Mouse (Mus musculus): ENCODE data around the gene Cldn14. TPM values are rescaled to one million over a fixed set of nuclear protein-coding genes. Genes with fewer than 3 reads are reported as not detected.
A peak's percentile ranks its signal among the peaks of the same experiment; 100 is the strongest.
"Not testable (repeated sequence)": the region's sequence is repeated elsewhere in the genome, so short reads cannot be mapped to it uniquely, and the experiment has no call there.

The Cldn14 gene
- total RNA-seq (2021): not detected
- long read RNA-seq, experiment 1: 0 reads
- long read RNA-seq, experiment 2: 0 reads

DNA sequence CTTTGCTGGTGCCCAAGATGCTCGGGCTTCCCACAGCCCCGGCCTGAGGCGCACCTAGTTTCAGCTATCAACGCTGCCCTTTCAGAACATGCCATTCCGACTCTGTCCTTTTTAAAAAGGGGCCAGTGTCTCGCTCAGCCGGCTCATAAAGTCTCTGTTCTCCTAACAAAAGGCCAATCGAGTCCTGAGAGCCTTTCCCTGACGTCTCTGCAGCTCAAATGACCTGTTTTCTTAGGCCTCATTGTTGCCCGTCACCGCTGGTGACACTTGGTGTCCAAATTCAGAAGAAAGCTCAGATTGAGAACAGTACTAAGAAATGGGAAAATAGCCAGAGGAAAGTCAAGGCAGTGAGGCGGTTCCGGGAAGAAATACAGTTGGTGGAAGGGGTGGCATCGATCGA is at the start of gene Cldn14:
Cldn14 (minus strand) TSS at position 101 of the 400 bp plus-strand sequence.
- intact Hi-C loops (cut with DNase I): no loop called here
- no peak for DNase-seq

DNA sequence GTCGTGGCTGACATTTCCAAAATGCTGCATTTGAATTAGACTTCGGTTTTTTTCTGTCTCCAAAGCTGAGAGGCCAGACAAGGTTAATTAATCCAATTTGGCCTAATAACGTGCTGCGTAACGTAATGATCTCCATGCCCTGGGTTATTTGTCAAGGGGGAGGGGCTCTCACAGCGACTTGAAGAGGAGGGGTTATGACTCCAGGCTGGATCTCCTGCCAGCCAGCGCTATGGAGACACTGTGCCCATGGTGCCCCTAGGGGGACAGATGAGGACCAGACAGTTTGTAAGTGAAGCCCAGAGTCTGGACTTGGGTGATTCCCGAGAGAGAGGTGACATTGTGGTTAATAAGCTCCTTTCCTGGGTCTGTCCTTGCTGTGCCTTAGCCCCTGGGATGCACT is 46.9 kb upstream of the Cldn14 start:
- intact Hi-C loops (cut with DNase I): no loop called here
- DNase-seq: no peak

DNA sequence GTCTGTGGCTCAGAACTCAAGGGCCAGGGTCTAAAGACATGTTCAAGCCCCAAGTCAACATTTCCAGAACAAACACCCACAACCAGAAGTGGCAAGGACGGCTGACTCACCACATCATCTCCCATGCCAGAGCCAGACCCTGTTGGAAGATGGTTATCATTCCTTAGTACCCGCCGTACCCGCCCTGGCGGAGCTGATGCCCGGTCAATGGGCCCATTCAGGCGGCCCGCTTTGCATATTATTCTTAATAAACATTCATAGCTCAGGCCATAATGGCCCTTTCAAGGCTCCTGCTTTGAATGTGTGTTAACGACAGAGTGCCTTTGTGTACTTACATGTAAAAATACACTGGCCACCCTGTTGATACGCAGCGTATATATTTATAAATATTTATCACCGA is 46.5 kb upstream of the Cldn14 start:
- intact Hi-C loops (cut with DNase I): no loop called here
- no peak for DNase-seq

DNA sequence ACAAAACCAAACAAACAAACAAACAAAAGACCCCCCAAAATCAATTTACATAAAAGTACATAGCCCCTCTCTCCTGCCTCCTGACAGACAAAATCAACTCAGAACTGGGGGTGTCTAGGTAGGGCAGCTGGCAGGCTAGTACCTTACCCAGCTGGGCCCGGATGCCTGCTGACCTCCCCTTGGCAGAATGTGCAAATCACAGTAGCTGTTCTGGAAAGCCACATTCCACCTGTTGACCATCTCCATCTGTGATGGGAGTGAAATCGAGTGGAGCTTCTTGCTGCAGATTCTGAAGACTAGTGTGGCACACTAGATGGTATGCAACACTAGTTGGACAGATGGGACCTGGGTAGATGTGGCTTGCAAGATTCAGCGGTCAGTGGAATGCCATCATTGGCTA is 41.7 kb upstream of the Cldn14 start:
- intact Hi-C loops (cut with DNase I): no loop called here
- no peak for DNase-seq

DNA sequence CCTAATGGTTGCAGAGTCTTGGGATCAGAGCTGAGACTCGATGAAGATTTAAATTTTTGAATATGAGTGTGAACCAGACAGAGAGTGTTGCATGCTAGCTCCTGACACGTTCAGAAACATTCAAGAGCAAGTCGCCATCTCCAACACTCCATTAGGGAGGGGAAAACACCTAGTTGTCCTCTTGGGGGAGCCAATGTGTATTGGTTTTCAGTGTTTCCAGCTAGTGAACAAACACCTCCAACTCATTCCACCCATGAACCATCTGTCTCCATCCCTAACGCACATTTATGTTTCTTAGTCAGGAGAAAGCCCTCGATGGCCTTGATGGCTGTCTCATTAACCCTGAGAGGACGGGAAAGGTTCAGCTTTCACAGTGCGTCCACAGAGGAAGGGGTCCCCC is 36.4 kb upstream of the Cldn14 start:
- DNase-seq: no peak
- intact Hi-C loops (cut with DNase I): no loop called here

DNA sequence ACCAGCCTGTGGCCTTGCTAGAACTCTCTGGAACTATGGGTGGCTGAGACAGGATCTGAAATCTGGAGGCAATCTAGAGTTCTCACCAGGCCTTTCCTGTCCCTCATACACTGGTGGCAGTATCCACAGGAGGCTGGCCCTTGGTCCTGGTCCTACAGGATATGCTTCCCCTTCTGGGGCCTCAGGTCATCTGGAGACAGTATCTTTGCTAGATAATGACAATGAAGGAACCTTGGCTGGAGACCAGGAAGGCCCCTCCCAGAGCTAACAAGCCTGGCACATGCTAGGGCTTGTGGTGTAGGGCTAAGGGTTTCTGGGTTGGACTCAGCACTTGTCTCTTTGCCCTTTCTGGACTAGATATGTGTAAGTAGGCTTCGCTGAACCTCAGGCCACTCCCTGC is 35.2 kb upstream of the Cldn14 start:
- intact Hi-C loops (cut with DNase I): no loop called here
- DNase-seq: no peak

DNA sequence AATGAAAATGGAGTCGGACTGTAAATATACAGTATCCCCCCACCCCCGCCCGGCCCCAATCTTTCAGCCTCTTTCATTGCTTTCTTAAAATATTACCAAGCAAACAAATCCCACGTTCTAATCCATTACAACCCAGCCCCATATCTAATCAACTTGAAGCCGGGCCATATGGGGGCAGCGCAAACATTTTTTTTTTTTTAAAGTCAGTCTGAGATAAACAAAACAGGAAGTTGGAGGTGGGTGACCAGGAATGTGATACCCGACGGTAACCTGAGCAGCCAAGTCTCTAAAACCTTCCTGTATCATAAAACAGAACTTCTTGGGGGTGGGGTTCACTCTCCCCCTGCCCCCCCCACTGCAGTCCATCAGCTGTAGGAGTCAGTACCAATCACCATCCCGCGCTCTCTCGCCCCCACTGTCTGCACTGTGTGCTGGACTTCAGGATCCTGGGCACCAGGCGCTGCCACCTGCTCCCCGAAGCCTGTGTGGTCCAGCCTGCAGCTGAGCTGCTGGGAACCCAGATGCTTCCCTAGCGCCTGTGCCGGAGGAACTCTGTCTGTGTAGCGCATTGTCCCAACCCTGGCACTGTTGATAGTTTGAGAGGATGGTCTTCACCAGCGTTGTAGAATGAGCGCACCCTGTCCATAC is 32.6 kb upstream of the Cldn14 start:
- intact Hi-C loops (cut with DNase I): no loop called here
- DNase-seq: no peak

DNA sequence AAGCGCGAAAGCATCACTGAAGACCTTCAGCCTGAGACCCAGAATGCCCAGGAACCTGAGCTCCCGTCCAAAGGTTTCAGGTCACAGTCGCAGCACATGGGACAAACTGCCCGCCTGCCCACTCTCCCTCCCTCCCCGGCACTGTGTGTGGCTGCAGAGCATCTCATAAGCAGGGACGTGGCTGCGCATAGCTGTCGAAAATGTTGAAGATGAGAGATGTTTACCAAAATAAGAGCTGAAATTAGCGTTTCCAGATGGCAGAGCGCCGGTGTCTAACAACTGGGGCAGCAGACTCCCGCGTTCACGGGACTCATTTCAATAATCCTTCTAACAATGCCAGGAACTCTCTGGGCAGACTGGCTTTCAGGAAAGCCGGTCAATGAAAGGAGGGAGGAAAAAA is 31.8 kb upstream of the Cldn14 start:
- no peak for DNase-seq
- intact Hi-C loops (cut with DNase I): no loop called here

DNA sequence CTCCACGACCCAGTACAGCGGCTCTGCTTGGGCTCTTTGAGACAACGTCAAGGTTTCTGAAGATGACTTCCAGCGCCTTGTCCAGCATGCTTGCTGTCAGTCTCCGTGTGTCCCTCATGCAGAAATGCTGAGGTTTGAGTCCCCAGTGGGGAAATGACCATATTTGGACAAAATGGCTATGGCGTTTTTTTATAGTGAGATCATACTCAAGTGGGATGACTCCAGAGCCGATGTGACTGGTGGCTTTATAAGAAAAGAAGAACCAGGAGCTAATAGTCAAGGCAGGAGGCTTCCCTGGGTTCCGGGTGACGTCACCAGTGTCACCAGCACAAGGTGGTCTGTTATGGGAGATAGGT is 30.3 kb upstream of the Cldn14 start:
- intact Hi-C loops (cut with DNase I): loop anchor here (1.0 kb wide), 1 partner anchor 219 kb away; no protein-coding TSS in a partner anchor
- DNase-seq: no peak

DNA sequence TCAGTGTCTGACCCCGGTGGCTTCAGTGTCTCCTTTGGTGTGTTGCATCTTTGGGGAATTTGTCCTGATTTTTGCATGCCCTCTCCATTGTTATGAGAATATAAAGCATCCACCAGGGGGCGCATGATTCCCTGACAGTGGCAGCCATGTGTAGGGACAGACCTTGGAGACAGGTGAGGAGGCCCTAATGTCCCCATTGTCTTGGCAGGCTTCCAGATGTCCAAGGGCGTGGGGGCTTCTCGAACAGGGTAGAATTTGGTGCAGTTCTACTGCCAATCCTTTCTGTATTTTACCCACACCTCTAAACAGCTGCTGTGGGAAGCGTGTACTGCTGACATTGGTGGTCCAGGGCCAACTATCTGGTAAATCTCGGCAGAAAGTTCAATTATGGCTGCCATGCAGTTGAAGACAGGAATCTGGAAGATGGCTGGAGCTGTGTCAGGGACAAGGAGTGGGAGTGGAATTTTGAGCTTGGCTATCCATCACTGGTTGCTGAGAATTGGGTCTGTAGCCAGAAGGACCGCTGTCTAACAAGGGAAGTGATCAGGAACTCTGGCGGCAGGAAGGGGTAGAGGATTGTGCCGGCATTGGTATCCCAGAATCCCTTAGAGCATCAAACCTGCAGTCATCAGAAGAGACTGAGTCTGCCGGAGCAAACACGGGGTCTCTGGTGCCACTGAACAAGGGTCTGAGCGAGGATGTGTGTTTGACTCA is 29.8 kb upstream of the Cldn14 start:
- intact Hi-C loops (cut with DNase I): loop anchor here (1.0 kb wide), 1 partner anchor 220 kb away; no protein-coding TSS in a partner anchor

DNA sequence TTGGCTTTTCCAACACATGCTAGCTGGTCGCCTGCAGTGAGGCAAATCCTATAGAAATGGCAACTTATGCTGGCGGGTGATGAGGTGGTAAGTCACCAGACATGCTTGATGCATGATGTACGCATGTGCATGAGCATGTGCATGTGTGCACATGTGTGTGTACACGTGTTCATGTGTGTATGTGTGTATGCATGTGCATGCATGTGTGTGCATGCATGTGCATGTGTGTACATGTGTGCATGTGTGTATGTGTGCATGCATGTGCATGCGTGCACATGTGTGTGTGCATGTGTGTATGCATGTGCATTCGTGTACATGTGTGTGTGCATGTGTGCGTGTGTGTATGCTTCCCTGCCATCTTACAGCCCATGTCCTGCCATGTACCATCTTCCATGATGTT is 28.6 kb upstream of the Cldn14 start:
- intact Hi-C loops (cut with DNase I): no loop called here
- DNase-seq: no peak

More for the DNA sequence above, 29.8 kb upstream of the Cldn14 start:
- DNase-seq: peak; percentile 47 to 73

DNA sequence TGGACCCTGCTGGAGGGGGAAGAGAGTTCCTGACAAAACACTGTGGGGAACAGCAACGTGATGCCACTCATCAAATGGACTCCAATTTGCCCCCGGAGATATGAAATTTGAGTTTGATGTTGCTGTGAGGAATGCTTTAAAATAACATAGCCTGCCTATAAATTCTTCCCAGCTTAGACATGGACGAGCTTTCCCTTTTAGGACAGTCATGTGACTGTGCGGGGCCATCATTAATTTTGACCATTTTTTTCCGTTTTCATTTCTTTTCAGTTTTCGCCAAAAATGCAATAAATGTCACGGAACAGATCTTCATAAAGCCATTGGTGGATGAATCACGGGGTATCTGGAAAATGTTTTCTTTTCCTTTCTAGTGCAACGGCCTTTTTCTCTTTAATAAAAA is 25.5 kb upstream of the Cldn14 start:
- intact Hi-C loops (cut with DNase I): loop anchor here (5.0 kb wide), 1 partner anchor 298 kb away; no protein-coding TSS in a partner anchor
- no peak for DNase-seq

DNA sequence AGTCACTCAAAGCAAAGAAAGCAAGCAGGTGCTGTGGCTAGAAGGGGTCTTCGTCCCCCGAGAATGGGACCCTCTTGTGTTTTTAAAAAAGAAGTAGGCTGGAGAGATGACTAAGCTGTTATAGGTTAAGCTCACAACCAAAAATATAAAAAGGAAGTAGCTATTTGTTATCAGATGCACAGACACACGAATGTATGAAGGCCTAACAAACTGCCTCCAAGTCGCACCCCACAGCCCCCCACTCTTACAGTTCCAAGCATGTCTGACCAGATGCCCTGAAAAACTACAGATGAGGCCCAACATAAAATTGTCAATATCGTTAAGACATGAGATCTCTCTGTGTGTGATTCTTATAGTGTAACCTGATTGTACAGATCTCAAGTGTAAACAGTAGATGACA is 23.6 kb upstream of the Cldn14 start:
- no peak for DNase-seq
- intact Hi-C loops (cut with DNase I): loop anchor here (5.0 kb wide), 1 partner anchor 300 kb away; no protein-coding TSS in a partner anchor

DNA sequence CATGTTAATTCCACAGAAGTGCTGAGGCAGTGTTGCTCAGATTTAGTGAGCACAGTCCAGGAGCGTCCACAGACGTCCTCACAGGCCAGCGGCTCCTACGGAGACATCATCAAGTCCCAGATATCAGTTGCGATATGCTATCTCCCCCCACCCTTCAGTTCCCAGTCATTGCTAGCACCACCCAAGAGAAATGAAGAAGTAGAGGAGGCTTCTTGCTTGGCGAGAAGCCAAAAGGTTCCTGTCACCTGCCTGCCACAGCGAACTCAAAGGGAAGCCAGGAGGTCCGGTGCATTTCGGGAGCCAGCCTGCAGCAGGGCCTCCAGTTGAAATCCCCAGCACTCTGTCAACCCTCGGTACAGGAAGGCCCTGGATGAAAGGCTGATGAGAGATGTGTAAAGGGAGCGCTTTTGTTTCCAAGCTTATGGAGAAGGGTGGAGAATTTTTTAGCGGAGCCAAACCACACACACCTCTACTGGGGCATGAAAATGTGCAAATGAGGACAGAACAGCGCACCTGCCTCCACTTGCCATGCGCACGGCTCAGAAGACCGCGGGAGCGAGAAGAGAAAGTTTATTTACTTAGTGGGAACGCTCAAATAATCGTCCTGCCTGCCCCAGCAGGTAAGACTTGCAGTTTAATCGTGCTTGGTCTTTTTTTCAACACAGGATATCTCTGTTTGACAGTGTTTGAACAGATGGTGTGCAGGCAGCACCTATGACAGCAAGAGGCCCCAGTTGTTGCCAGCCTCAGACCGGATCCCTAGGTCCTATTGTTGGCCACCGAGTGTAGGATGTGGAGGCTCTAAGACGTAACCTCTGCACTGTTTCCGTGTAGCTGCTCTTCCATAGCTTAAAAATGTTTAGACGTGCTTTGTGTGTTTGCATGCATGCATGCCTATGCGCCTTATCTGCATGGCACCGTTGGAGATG is 15.0 kb upstream of the Cldn14 start:
- DNase-seq: no peak
- intact Hi-C loops (cut with DNase I): no loop called here

DNA sequence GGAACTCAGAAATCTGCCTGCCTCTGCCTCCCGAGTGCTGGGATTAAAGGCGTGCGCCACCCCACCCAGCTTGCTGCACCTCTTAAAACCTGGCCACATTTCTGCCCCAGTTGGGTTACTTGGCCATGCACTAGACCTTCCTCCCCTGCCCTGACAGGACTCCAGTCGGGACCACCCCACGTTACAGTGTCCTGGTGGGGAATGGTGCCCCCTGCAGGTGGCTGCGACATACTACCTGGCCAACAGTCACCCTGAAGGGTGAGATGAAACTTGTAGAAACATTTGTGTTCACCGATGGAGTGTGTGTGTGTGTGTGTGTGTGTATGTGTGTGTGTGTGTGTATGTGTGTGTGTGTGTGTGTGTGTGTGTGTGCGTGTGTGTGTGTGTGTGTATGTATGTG is 11.1 kb upstream of the Cldn14 start:
- intact Hi-C loops (cut with DNase I): loop anchor here (5.0 kb wide), 1 partner anchor 82 kb away; no protein-coding TSS in a partner anchor
- DNase-seq: not testable (repeated sequence)

DNA sequence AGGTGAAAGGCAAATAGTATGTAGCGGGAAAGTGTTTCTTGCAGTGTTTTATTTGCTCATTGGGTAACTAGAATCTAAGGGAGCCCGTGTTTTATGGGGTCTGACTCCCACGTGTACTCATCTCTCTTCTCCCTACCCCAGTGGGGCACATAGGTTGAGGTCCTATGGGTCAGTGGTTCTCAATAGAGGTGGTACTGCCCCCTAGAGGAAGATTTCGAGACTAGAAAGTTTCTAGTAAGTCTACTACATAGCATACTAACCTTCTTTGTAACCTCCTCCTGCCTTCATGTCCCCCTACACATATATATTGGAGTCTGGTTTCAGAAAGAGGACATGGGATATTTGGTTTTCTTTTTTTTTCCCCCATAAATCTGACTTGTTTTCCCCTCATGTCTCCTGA is 9.3 kb upstream of the Cldn14 start:
- intact Hi-C loops (cut with DNase I): loop anchor here (5.0 kb wide), 1 partner anchor 81 kb away; no protein-coding TSS in a partner anchor

DNA sequence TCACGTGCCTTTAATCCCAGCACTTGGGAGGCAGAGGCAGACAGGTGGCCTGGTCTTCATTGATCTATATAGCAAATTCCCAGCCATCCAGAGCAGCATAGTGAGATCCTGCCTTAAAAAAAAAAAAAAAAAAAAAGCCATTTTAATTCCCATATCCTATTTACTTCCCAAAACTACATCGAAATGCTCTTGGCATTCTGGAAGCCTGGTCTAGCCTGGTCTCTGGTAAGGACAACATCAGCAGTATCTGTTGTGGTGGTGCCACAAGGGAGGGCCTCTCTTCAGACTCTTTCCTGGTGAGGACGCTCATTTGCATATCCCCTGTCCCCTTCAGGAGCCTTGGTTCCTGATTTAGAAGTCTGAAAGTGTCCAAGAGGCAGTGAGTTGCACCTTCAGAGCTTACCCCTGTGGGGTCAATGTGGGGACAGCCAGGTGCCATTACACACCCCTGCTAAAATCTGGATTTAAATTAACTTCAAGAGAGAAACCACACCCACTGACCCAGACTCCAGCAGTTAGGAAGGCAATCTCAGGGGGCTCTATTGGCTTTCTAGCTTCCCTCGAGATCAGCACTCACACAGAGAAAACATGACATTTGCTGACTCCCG is 6.0 kb upstream of the Cldn14 start:
- DNase-seq: no peak
- intact Hi-C loops (cut with DNase I): loop anchor here (5.0 kb wide), 1 partner anchor 77 kb away; no protein-coding TSS in a partner anchor

More for the DNA sequence above, 9.3 kb upstream of the Cldn14 start:
- no peak for DNase-seq

DNA sequence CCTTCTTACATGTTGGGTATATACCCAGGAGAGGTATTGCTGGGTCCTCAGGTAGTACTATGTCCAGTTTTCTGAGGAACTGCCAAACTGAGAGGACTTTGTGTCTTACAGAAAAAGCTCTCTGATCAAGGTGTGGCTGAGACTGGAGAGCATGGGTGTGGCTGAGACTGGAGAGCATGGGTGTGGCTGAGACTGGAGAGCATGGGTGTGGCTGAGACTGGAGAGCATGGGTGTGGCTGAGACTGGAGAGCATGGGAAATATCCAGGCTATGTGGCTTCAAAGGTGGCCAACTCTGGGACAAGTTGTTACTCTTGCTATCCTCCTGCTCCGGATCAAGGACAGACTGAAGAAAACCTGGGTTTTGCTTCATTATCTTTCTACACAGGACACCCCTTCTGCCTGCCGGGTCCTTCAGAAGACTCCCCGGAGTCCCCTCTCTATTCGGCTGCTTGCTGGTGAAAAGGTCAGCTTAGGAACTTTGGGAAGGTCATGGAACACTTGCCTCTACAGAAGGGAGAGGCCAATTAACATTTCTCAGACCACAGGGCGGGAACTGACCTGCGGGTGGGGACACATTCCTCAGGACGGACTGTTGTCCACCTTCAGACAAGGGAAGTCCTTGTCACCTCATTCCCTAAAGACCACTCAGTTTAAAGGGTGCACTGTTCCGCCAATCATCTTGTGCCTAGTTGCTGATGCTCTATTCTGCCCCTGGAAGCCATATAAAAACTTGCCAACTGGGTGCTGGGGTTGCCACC is 4.9 kb upstream of the Cldn14 start:
- DNase-seq; intact Hi-C loops (cut with DNase I): not testable (repeated sequence)

DNA sequence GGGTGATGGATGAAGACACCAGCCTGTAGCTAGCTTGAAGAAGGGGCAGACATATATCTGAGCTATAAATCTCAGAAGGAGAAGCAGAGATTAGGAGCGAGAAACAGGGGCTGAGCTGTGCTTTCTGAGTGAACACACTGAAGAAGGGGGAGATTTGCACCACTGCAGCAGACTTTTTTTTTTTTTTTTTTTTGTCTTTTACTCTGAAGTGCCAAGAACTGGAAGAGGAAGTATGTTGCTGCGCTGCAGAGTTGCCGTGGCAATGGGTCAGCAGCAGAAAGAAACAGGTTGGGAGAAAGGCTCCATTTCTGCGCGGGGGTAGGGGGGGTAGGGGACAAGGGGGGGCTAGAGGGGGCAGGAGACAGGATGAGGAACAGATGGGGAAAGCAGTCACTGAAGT is 2.6 kb upstream of the Cldn14 start:
- DNase-seq: no peak
- intact Hi-C loops (cut with DNase I): no loop called here

DNA sequence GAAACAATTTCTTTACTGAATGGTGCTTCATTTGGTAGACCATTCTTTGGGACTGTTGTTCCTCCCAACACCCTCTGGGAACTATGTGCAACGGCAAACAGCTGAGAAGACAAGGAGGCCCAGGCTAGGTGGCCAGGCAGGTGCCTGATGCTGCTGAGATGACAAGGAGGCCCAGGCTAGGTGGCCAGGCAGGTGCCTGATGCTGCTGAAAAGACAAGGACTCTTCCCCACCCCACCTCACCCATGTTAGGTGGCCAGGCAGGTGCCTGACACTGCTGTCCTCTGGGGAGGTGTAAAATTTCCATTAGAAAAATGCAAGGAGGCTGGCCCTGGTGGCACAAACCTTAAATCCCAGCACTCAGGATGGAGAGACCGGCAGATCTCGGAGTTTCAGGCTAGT is 2.0 kb upstream of the Cldn14 start:
- no peak for DNase-seq
- intact Hi-C loops (cut with DNase I): no loop called here
